Mouse (Mus musculus) frontal cortex, postnatal 14 days (tissue): ENCODE results near the gene Lemd1.
A peak's percentile ranks its signal among the peaks of the same experiment; 100 is the strongest.

Source experiments
- DNase-seq, 2 experiments: peaks; one replicate each; pipeline ENCODE4 v3.0.0; 2022; ENCODE audit warnings: low spot score in 2 of 2

Gene Lemd1

DNA sequence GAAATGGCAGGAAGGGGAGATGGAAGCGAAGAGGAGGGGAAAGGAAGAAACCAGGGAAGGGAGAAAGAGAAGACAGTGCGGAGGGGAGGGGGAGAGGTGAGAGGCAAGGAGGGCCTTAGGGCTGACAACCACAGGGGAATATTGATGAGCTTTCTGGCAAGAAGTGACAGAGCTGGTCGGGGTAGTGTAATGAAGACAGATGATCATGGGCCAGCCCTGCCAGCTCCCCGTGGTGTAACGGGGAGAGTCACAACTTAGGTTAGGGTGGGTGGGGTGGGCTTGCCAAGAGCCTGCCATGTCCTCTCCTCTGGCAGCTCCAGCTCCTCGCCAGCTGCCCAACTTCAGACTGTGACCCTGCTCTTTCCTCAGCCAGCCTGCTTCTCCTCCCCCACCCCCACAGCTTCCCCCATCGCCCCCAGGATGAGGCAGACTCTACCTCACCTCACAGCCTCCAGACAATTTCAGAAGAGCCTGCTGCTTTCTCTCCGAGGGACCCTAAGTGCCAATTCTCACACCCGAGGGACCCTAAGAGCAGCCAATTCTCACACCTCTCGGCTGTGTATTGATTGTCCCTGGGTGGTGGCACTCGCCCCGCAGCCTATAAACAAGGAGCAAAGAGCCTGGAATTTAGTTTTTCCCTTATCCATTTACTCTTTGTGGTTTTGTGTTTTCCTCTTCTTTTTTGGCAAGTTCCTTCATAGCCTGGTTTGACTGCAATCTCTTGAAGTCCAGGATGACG is 26.3 kb upstream of the Lemd1 start:
- no peak for DNase-seq

DNA sequence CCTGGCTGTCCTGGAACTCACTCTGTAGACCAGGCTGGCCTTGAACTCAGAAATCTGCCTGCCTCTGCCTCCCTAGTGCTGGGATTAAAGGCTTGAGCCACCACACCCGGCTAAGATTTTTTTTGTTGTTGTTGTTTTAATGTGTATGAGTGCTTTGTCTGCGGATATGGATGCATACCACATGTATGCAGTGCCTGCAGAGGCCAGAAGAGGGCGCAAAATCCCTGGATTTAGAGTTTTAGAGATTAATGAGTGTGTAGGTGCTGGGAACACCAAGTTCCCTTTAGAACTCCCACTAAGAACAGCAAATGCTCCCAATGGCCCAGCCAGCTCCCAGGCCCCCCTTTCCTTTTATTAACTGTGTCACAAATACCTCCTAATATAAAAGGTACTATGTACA is 25.4 kb upstream of the Lemd1 start:
- DNase-seq, result no peak

DNA sequence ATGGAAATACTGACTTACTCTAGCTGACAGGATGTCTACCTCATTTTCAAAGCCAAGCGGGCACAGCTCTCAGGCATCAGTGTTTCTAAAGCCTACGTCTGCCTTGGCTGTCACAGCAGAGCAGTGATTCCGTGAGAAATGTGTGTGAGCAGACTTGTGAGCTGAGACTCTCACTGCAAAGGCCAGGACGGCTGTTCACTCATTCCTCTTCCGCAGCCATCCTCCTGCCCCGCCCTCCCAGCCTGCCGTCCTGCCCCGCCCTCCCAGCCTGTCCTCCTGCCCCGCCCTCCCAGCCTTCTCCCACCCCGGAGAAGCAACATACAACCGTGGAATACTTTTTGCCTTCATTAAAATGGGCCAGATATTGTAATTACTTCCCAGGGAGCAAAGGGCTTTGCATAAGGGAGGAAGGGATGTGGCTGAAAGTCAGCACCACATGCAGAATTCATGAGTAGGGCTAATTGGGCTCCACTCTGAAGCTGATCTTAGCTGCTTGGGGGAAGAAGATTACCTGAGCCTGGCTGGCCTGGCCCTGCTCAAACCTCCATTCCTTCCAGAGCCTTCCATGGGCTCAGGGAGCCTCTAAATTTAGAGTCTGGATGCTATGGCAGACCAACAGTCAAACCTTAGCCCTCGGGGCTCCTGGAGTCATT is 23.0 kb upstream of the Lemd1 start:
- DNase-seq, result no peak

DNA sequence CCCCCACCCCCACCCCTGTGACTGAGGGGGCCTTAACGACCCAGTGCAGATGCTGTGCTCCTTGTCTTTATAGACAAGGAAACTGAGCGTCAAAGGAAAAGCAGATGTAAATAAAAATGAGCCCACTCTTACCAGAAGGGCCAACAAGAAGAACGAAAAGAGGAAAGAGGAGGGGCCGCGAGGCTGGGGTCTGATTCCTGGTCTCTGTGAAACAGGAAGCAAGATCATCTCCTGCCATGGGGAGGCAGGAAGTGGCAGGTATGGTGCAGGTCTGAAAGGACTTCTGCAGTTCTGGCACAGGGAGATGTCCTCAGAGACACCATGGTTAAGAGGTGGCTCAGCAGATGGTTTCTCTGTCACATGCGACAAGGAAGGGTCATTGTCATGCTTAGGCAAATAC is 20.5 kb upstream of the Lemd1 start:
- no peak for DNase-seq

DNA sequence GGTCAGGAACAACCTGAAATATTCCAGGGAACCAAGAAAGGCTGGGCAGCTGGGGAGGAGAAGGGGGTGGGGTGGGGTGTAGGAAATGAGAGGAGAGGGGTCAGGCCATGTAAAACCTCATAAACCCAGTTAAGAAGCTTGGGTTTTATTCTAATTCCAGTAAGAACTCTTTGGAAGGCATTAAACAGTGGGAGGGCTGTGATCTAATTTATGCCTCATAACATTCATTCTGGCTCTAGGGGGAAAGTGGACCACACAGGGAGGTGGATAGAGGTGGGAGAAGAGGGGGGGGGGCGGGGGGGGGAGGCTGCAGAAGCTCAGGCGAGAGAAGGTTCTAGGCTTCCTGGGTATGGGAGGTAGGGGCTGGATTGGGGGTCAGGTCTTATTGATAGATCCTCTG is 19.6 kb upstream of the Lemd1 start:
- no peak for DNase-seq

DNA sequence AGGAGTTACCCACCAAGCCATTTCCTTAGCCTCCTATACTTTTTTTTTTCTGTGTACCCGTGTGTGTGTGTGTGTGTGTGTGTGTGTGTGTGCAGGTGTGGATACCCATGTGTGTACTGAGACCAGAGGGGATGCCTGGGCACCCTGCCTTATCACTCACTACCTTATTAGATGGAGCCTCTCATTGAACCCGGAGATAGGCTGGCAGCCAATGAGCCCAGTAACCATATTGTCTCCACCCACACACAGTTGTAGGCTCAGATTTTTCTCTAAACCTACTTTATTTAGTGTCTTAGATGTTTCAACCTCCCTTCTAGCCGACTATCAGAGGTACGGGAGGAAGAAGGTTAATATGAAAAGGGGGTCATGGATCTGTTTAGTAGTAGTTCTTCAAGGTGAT is 4.9 kb upstream of the Lemd1 start:
- no peak for DNase-seq

DNA sequence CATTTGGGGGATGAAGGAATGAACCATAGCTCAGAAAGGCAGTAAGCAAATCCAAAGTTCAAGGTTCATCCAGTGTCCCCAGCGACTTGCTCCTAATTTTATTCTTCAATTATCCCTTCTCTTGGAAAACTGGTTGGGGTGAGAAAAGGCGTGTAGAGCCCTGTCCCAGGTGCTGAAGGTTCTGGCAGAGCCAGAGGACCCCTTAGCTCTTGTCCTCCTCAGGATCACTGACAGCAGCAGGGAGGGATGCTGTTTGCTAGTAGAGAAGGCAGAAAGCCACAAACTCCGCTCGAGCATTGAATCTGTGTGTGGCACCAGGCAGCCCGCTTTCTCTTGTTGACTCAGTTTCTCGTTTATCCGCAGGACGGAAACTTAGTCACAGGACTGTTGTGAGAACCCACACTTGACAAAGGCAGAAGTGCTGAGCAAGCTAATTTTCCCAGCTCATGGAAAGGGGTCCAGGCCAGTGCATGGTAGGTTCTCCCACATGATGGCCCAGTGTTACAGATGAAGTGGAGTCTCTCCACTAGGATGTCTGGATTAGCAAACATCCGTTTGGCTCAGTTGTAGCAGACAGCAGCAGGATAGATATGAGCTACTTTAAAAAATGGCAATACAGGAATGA is 2.7 kb upstream of the Lemd1 start:
- peak in 1 of 2 experiments; percentile 2 for DNase-seq

DNA sequence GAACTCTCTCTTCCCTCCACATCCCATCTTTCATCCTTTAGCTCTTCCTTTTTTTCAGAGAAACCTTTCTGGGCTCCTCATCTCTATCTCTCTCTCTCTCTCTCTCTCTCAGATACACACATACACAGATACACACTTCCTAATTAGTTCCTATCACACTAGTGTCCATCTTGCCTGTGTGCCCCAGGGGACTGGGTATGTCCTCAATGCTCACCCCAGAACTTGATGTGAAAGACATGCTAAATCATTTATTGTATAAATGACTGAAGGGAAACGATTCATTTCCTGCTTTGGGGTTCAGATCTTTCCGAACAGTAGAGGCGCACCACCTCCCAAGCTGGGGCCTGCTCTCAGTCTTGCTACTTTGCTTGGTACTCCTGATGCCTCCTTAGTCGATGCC is 2.0 kb upstream of the Lemd1 start:
- no peak for DNase-seq

DNA sequence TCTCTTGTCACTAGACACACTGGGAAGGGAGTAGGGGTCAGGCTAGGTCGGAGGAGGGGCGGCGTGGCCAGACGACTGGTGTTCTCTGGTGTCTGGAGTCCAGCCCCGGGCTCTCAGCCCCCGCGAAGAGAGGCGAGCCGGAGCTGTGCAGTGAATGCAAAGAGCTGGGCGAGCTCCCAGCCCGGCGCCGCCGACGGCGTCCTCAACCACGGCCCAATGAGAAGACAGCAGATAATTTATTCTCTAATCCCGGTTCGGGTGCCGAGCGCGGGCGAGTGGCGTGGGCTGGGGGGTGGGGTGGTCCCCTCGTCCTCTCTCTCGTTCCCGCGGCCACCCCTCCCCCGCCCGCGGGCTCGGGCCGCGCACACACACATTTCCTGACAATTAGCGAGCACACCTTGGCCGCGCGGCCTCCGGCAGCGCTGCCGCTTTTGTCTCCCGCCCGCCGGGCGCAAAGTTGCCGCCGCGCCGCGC is 1.2 kb upstream of the Lemd1 start:
- peak in 1 of 2 experiments; percentile 51 for DNase-seq

DNA sequence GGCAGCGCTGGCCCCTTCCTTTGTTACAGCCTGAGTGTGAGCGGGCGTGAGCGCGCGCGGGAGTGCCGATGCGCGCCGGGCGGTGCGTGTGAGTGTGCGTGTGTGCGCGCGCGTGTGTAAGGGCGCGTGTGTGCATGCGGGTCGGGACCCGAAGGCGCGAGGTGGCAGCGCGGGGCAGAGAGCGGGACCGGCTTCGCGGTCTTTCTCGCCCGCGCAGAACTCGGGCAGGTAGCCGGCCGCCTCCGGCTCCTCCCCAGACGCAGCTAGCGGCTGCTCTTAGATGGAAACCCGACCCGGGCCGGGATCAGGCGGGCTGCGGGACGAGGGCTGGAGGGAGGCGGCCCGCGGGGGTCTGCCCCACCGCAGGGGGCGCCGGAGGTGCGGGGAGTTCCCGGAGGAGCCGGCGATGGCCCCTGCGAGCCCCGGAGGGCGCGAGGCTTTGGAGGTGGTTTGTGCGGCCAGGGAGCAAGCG is 574 bp upstream of the Lemd1 start:
- DNase-seq, result peak in 1 of 2 experiments; percentile 12

DNA sequence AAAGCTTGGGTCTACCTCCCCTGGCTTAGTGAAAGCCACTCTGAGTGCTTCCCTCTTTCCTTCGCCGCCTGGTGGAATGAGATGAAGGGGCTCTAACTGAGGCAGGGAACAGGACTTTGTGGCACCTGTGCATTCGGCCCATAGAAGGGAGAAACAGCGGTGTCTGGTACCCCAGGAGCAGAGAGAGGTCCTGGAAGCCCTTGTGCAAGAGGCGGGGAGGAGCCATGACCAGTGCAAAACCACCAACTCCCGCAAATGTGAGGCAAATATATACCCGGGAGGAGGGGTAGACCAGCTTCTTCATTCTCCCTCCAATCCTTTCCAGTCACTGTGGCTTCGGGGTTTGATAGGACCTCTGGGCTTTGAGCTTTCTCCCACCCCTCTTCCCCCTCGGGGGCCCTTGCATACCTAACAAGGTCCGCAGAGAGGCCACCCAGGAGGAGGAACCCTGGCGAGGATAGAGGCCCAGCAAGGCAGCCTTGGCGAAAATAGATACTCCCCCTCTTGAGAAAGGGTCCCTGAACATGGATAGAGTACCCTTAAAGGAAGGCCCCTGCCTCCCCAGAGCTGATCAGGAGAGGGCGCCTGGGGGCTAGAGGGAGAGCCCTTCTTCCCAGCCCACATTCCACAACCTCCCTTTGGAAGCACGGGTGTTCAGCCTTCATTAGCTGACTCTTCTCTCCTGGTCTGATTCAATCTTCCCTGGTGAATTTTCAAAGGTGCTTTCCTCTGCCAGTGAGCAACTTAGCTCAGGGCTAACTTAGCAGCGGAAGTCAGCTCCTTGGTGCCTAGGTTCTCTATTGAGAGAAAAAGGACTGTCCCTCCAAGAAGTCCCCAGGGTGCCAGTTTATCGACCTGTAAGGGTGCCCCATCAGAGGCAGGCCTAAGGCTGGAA is 802 bp downstream of the Lemd1 start:
- peak in 1 of 2 experiments; percentile 16 for DNase-seq

DNA sequence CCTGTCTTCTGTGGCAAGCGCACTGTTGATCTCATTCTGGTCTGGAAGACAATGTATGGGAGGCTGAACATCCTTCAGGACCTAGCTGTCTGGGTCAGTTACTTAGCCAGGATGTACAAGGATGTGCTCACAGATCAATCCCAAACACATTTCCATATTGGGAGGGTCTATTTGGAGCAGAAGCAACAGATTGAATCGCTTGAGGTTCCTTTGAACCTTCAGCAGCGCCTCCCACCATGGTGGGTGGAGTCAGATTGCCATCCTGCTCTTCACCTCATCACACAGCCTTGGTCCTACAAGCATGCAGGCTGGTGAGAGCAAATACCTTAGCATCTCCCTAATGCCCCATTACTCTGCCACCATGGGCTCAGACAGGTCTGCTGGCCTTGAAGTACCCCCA is 2.6 kb downstream of the Lemd1 start:
- DNase-seq, result peak in 1 of 2 experiments; percentile 3

DNA sequence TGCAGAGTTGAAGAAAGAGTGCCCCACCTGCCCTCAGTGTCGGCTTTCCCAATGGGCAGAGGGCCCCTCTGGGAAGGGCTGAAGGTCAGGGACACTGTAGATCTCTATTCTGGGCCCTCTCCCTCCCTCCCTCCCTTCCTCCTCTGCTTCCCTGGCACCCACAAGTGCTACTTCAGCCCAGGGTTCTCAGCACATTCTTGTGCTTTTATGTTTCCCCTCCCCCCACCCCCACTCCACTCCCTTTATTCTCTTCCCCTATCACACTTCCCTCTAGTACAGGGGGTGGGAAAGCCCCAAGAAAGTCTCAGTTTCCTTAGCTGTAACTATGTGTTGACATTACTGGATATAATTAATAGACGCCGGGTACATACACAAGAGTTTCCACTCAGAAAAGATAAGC is 3.4 kb downstream of the Lemd1 start:
- DNase-seq, result no peak

DNA sequence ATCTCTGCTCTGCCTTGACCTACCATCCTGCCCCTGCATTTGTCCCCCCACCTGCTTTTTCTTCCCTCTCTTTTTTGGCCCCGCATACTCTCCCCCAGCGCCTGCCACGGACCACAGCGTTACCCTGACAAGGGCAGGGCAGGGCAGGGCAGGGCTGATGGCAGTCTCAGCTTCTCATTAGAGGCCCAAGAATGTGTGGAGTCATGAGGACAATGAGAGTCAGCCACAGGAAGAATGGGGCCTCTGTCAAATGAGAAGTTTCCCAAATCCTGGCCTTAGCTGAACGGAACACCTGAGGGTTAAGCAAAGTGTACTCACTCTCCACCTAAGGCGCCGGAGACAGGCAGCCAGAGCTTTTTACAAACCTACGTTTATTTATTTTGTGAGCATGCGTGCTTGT is 3.9 kb downstream of the Lemd1 start:
- peak in 1 of 2 experiments; percentile 1 for DNase-seq

DNA sequence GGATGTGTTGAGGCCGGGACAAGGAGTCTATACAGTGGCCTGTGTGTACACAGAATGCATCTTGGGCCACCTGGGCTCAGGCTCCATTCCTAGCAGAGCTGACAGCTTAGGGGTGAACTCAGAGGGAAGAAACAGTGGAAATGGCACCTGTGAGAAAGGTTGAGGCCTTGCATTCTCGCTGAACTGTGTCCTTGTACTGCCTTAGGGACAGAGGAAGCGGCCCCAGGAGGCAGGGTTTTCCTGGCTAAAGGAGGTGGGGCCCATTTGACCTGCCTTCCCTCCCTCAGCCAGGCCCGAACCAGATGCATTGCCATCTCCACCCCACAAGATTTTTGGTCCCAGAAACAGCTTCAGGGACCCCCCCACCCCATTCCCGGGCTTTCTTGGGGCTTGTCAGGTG is 4.5 kb downstream of the Lemd1 start:
- peak in 1 of 2 experiments; percentile 3 for DNase-seq

DNA sequence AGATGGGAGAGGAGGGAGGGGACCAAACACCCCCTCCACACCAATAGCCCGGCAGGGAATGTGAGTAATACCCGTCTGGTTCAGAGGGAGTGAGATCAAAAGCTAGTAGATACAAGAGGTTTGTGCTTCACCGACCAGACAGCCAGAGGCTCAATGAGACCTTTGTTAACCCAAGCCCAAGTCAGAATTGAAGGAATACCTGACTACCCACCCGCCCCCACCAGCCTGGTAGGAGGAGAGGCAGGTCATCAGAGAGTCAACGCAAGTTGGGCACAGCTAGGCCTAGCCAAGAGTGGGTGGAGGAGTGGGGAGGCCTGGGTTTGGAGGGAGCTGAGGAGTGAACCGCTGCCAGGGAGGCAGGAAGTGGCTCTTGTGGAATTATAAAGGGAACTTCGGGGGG is 5.1 kb downstream of the Lemd1 start:
- peak in 1 of 2 experiments; percentile 2 for DNase-seq

DNA sequence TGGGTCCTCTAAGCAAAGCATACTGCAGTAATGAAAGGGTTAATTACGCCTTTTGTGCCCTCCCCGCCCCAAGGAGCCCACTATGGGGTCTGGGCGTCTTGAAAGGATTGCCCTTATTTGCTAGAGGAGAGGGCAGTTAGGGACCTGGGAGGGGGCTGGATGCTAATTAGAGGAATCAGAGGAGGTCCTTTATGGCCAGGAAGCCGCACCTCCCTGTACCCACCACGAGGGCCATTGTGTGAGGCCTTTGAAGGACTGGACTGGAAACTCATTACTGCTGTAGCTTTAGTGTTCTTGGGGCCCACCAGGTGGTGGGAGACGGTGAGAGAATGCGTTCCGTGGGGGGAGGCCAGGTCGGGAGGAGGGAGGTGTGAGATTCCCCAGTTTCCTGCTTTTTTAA is 6.4 kb downstream of the Lemd1 start:
- peak in 1 of 2 experiments; percentile 3 for DNase-seq

DNA sequence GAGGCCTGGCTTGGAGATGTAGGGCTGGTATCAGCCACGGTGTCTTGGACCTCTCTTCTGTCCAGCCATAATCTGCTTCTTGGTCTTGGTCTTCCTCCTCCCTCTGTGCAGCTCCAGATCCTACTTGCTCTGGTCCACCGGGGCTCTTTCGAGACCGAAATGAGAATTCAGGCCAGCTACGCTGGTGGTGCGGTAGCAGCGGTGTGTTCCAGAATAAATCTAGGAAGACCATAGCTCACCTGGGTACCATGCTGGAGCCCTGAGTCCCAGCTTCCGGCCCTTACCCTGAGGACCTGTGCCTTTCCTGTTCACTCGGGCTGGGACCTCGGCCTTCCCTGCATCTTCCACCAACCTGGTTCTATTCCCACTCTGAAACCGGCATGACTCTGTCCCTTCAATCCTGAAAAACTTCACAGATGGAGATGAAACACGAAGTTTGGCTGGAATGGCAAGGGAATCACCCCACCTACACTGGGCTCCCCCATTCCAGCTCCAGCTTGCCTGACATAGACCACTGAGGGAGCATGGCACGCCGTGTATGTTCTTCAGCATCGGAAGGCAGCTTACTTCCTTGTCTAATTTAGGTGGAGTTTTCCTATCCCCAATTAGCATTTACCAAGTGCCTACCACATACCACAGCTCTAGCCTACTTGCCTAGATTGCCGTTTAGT is 7.3 kb downstream of the Lemd1 start:
- DNase-seq, result no peak

DNA sequence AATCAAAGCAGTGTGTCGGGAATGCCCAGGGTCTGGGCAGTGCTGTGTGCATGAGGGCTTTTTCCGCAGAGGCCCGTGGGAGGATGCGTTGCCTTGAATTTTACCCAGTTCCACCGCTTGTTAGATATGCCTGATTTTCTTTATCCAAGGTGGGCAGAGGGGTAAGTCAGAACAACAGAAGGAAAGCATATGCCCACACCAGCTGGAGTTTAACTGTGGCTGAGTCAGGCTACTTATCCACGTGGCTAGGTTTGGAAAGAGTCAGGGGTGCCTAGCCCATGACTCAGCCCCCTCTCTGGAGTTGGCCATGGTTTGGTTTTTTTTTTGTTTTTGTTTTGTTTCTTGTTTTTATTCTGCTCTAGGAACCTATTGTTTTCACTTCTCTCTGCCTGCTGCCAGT is 8.0 kb downstream of the Lemd1 start:
- DNase-seq, result no peak

DNA sequence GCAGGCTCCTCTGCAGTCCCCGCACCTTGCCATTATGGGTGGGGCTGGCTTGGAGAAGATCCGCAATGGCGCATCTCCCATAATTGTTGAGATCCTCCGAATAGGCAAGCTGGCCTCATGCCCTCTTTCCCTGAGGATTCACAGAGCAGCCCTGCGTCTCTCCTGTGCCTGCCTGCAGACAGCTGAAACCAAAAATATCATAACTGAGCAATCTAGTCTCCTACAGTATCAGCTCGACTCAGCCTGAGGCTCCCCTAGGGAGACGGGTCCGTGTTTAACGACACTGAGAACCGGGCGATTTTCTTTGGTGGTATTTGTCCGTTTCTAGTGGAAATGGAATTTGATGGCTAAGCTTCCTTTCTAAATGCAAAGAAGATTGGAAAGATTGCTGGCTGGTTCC is 8.7 kb downstream of the Lemd1 start:
- peak in 1 of 2 experiments; percentile 31 for DNase-seq
